8 mouse cellular contexts compared by ENCODE assay signal in genomic region chr8:83699566-83699965, GRCm38 (mm10). TPM values are rescaled to one million over a fixed set of nuclear protein-coding genes. Genes with fewer than 3 reads are reported as not detected.
DNase-seq lines count a peak whose midpoint lies in the region; ATAC-seq and TF ChIP-seq lines count a peak whose summit lies in the region.

No protein-coding gene starts in this region.

- H3K4me1 ChIP-seq in brown adipose tissue, adult 24 weeks (ENCODE audit: control insufficient read depth, insufficient read depth, insufficient read length, low read length): peaks cover 19% of the 10 kb centered on the region
- H3K4me1 ChIP-seq in midbrain, embryonic 16.5 days (ENCODE audit: control insufficient read depth, insufficient read depth, low read length): peaks cover 26% of the 10 kb centered on the region

- TF ChIP-seq CTCF in left cerebral cortex, adult 2 months (IDR thresholded peaks at IDR 0.05): no peak

- no peaks in the 10 kb centered on the region for H3K27me3 ChIP-seq in midbrain, embryonic 16.5 days (ENCODE audit: control insufficient read depth, insufficient read depth, low read depth, low read length)

- H3K9ac ChIP-seq in midbrain, embryonic 16.5 days (ENCODE audit: low read depth, low read length): peak overlapping the region; percentile 85

- H3K4me3 ChIP-seq in left cerebral cortex, adult 2 months: peak overlapping the region; percentile 97
- peak overlapping the region; percentile 95 for H3K4me3 ChIP-seq in brown adipose tissue, adult 24 weeks (ENCODE audit: insufficient read depth, low read depth, low read length)
- peak overlapping the region; percentile 87 for H3K4me3 ChIP-seq in midbrain, embryonic 16.5 days (ENCODE audit: low read depth, low read length)

- no peaks in the 10 kb centered on the region for H3K9me3 ChIP-seq in midbrain, embryonic 16.5 days (replicated peaks; ENCODE audit: control insufficient read depth, low read length, poor library complexity, severe bottlenecking)

- H3K27ac ChIP-seq in left cerebral cortex, adult 2 months: peak overlapping the region; percentile 97
- H3K27ac ChIP-seq in brown adipose tissue, adult 24 weeks (replicated peaks; ENCODE audit: low read depth, low read length): peak overlapping the region; percentile 56
- peak overlapping the region; percentile 76 for H3K27ac ChIP-seq in midbrain, embryonic 16.5 days (ENCODE audit: low read length)

- ATAC-seq in inflammation-experienced regulatory T-cells, adult 6 months: peak; percentile 71
- no peak for ATAC-seq in midbrain, embryonic 16.5 days

- peak overlapping the region; percentile 84 for H3K4me2 ChIP-seq in midbrain, embryonic 16.5 days (ENCODE audit: low read length)

- H3K36me3 ChIP-seq in midbrain, embryonic 16.5 days (ENCODE audit: control insufficient read depth, insufficient read depth, low read length): no peaks in the 10 kb centered on the region

- 59% methylated on average over 9 of the region's 9 CpGs for WGBS in midbrain, embryonic 16.5 days

- no peak for DNase-seq in left cerebral cortex, adult 2 months (ENCODE audit: extremely low spot score in 1 of 2, low spot score in 2 of 2)
- no peak for DNase-seq in left cerebral cortex, postnatal 4 days
- DNase-seq in left cerebral cortex, adult 9 months (ENCODE audit: low spot score in 2 of 2): no peak
- no peak for DNase-seq in layer of hippocampus, adult 9-11 months
- DNase-seq in layer of hippocampus, adult 11-12 months (ENCODE audit: low spot score): no peak

- intact Hi-C loops in left cerebral cortex, adult 2 months (cut with DNase I): loop anchor here (2.0 kb wide), 2 partner anchors 25 to 37 kb away; no protein-coding TSS in a partner anchor
- intact Hi-C loops in left cerebral cortex, postnatal 4 days (cut with DNase I): no loop called here

RNA-seq across cellular contexts. Expression of gene Pkn1, which starts 0.6 kb away (rescaled TPM):
- total RNA-seq in left cerebral cortex, adult 2 months (2021): 10 to 100 TPM; 60.9 to 65.6 TPM
- total RNA-seq in left cerebral cortex, postnatal 4 days (2021): 100 to 1,000 TPM in 1 of 2 experiments, 10 to 100 TPM in 1; 98.7 to 107 TPM
- polyA plus RNA-seq in brown adipose tissue, adult 24 weeks (2012; ENCODE audit: insufficient read depth, insufficient read length, missing spikeins): 98.1 and 111 TPM in 2 replicates
- polyA plus RNA-seq in inflammation-experienced regulatory T-cells, adult 6 months (2017; shearing (Covaris generic)): 10 to 100 TPM; 20.3 to 27.7 (median 24.6) TPM
- polyA plus RNA-seq in midbrain, embryonic 16.5 days (2015; fragmentation: Nextera tagmentation; extraction: Ambion mirVana): 27.4 and 28.7 TPM in 2 replicates

RNA-seq across cellular contexts. Expression of gene Ddx39, which starts 15.4 kb away (rescaled TPM):
- 10 to 100 TPM; 19.9 to 20.2 TPM for total RNA-seq in left cerebral cortex, adult 2 months (2021)
- 10 to 100 TPM; 39.1 to 39.7 TPM for total RNA-seq in left cerebral cortex, postnatal 4 days (2021)
- 7.7 and 14.1 TPM in 2 replicates for polyA plus RNA-seq in brown adipose tissue, adult 24 weeks (2012; ENCODE audit: insufficient read depth, insufficient read length, missing spikeins)
- 100 to 1,000 TPM; 166 to 211 (median 167) TPM for polyA plus RNA-seq in inflammation-experienced regulatory T-cells, adult 6 months (2017; shearing (Covaris generic))
- 92.4 and 105 TPM in 2 replicates for polyA plus RNA-seq in midbrain, embryonic 16.5 days (2015; fragmentation: Nextera tagmentation; extraction: Ambion mirVana)

RNA-seq across cellular contexts. Expression of gene Ptger1, which starts 33.1 kb away (rescaled TPM):
- total RNA-seq in left cerebral cortex, adult 2 months (2021): 1 to 10 TPM in 1 of 2 experiments, under 1 TPM in 1; 0.95 to 2.2 TPM
- total RNA-seq in left cerebral cortex, postnatal 4 days (2021): 1 to 10 TPM in 1 of 2 experiments, under 1 TPM in 1; 0.95 to 1.1 TPM
- polyA plus RNA-seq in brown adipose tissue, adult 24 weeks (2012; ENCODE audit: insufficient read depth, insufficient read length, missing spikeins): not detected in 2 replicates
- 1 to 10 TPM in 2 of 3 experiments, under 1 TPM in 1; 0.60 to 1.2 (median 1.1) TPM for polyA plus RNA-seq in inflammation-experienced regulatory T-cells, adult 6 months (2017; shearing (Covaris generic))
- polyA plus RNA-seq in midbrain, embryonic 16.5 days (2015; fragmentation: Nextera tagmentation; extraction: Ambion mirVana): 0.97 and 1.1 TPM in 2 replicates

RNA-seq across cellular contexts. Expression of gene Adgre5, which starts 41.6 kb away (rescaled TPM):
- total RNA-seq in left cerebral cortex, adult 2 months (2021): 10 to 100 TPM in 1 of 2 experiments, 1 to 10 TPM in 1; 8.9 to 11.5 TPM
- 10 to 100 TPM in 1 of 2 experiments, 1 to 10 TPM in 1; 9.4 to 11.5 TPM for total RNA-seq in left cerebral cortex, postnatal 4 days (2021)
- 30.1 and 34.2 TPM in 2 replicates for polyA plus RNA-seq in brown adipose tissue, adult 24 weeks (2012; ENCODE audit: insufficient read depth, insufficient read length, missing spikeins)
- 100 to 1,000 TPM; 177 to 212 (median 210) TPM for polyA plus RNA-seq in inflammation-experienced regulatory T-cells, adult 6 months (2017; shearing (Covaris generic))
- polyA plus RNA-seq in midbrain, embryonic 16.5 days (2015; fragmentation: Nextera tagmentation; extraction: Ambion mirVana): 10.9 and 11.2 TPM in 2 replicates

RNA-seq across cellular contexts. Expression of gene Gipc1, which starts 47.1 kb away (rescaled TPM):
- total RNA-seq in left cerebral cortex, adult 2 months (2021): 10 to 100 TPM; 84.6 to 88.2 TPM
- total RNA-seq in left cerebral cortex, postnatal 4 days (2021): 10 to 100 TPM; 74.7 to 77.4 TPM
- polyA plus RNA-seq in brown adipose tissue, adult 24 weeks (2012; ENCODE audit: insufficient read depth, insufficient read length, missing spikeins): 20.8 and 21.2 TPM in 2 replicates
- 10 to 100 TPM; 14.4 to 18.1 (median 14.7) TPM for polyA plus RNA-seq in inflammation-experienced regulatory T-cells, adult 6 months (2017; shearing (Covaris generic))
- 126 and 132 TPM in 2 replicates for polyA plus RNA-seq in midbrain, embryonic 16.5 days (2015; fragmentation: Nextera tagmentation; extraction: Ambion mirVana)
